Mouse (Mus musculus) heart, embryonic 11.5 days (tissue): ENCODE measurements around the gene Eef2kmt. TPM values are rescaled to one million over a fixed set of nuclear protein-coding genes. Genes with fewer than 3 reads are reported as not detected.

ENCODE experiments used
- ATAC-seq: fragments of 200-750 bp; cut with Nextera tagmentation; replicated peaks from 2 replicates; pipeline ENCODE4 v1.8.0; 2017; ENCODE audit warnings: moderate library complexity; ENCODE audit not compliant: insufficient number of reproducible peaks, low FRiP score, low TSS enrichment
- H3K27ac ChIP-seq: fragments of 300-500 bp; sonication (generic); 2 replicates; pipeline ENCODE4 v1.5.1; 2014; ENCODE audit warnings: mild to moderate bottlenecking, low read depth, low read length
- H3K27me3 ChIP-seq: fragments of 300-500 bp; sonication (generic); 2 replicates; pipeline ENCODE4 v1.6.1; 2014; ENCODE audit warnings: mild to moderate bottlenecking, low read length, mixed read lengths; ENCODE audit not compliant: control insufficient read depth, insufficient read depth
- H3K36me3 ChIP-seq: fragments of 300-500 bp; sonication (generic); 2 replicates; pipeline ENCODE4 v1.6.1; 2014; ENCODE audit warnings: mild to moderate bottlenecking, low read length, moderate library complexity, mixed read lengths; ENCODE audit not compliant: control insufficient read depth, insufficient read depth
- H3K4me1 ChIP-seq: fragments of 300-500 bp; sonication (generic); 2 replicates; pipeline ENCODE4 v1.6.1; 2014; ENCODE audit warnings: low read length; ENCODE audit not compliant: control insufficient read depth, insufficient read depth
- H3K4me2 ChIP-seq: fragments of 300-500 bp; sonication (generic); 2 replicates; pipeline ENCODE4 v1.6.1; 2014; ENCODE audit warnings: mild to moderate bottlenecking, moderate library complexity
- H3K4me3 ChIP-seq: fragments of 300-500 bp; sonication (generic); 2 replicates; pipeline ENCODE4 v1.5.1; 2014; ENCODE audit warnings: low read depth, low read length
- H3K9ac ChIP-seq: fragments of 300-500 bp; sonication (generic); 2 replicates; pipeline ENCODE4 v1.6.1; 2014; ENCODE audit warnings: mild to moderate bottlenecking, low read depth, low read length, moderate library complexity
- H3K9me3 ChIP-seq: fragments of 300-500 bp; sonication (generic); replicated peaks from 2 replicates; pipeline ENCODE4 v1.6.1; 2016; ENCODE audit warnings: low read length; ENCODE audit not compliant: control insufficient read depth
- WGBS: fragments of 180-500 bp; shearing (Covaris S2); extraction: QIAGEN DNeasy Blood & Tissue Kit; methylation state at CpG from one replicate; pipeline ENCODE4 v1.1.7; 2014; ENCODE audit not compliant: insufficient replicate concordance; 5-methylcytosine and 5-hydroxymethylcytosine counted together
- microRNA-seq: library from miRNA; unstranded; fragments of <30 nt; microRNA quantifications from one replicate; pipeline ENCODE4, GENCODE M21; 2016; ENCODE audit warnings: borderline number of aligned reads
- polyA plus RNA-seq: library from polyadenylated mRNA; unstranded; fragments of >200 nt; fragmentation: Nextera tagmentation; extraction: Ambion mirVana; gene quantifications from 2 replicates; pipeline ENCODE4 v1.2.1, GENCODE M21; 2014

Gene Eef2kmt
- polyA plus RNA-seq, 1 experiment from 2014 or later, result 24.9 TPM

GRCm38 (mm10) chr16:5202681-5203080 lies 53.1 kb downstream of the Eef2kmt start:
- H3K27me3 ChIP-seq, result no peaks in the 10 kb centered on the region
- no peaks in the 10 kb centered on the region for H3K9me3 ChIP-seq
- H3K9ac ChIP-seq, result no peak overlapping the region
- H3K27ac ChIP-seq, result no peak overlapping the region
- no peak for ATAC-seq
- H3K4me3 ChIP-seq, result peak overlapping the region; percentile 85
- H3K4me1 ChIP-seq, result peaks cover 7% of the 10 kb centered on the region; the same call in 1 of the 2 replicates
- 15% methylated on average over 4 of the region's 4 CpGs for WGBS
- H3K36me3 ChIP-seq, result 0 out of 2 replicates have a peak, but pooled peaks cover 2% of the 10 kb centered on the region
- H3K4me2 ChIP-seq, result peak overlapping the region; percentile 85

- no peaks in the 10 kb centered on the region for H3K4me1 ChIP-seq
- no peak overlapping the region for H3K4me2 ChIP-seq
- H3K27ac ChIP-seq, result no peak overlapping the region
- H3K9me3 ChIP-seq, result no peaks in the 10 kb centered on the region
- no peak for ATAC-seq
- H3K9ac ChIP-seq, result no peak overlapping the region
- 0 out of 2 replicates have a peak, but pooled peaks cover 2% of the 10 kb centered on the region for H3K36me3 ChIP-seq
- H3K4me3 ChIP-seq, result no peak overlapping the region
- WGBS, result 26% methylated on average over 6 of the region's 6 CpGs
- H3K27me3 ChIP-seq, result no peaks in the 10 kb centered on the region
Observed at GRCm38 (mm10) chr16:5195080-5195479, 60.7 kb downstream of the Eef2kmt start.

Small RNA genes within 50 kb of the gene (microRNA-seq; reads per million reads assigned to microRNA genes)
- not detected for gene Gm23689
- not detected for gene Gm26095
- gene Mir6364, result not detected

Other genes starting within 250 kb of the Eef2kmt start
- gene Smim22, start 248.7 kb downstream of the Eef2kmt start, polyA plus RNA-seq, result 1.6 and 3.2 TPM in 2 replicates
- gene Rogdi, start 242.4 kb downstream of the Eef2kmt start, polyA plus RNA-seq, result 50.1 and 54.4 TPM in 2 replicates
- 58.9 and 88.6 TPM in 2 replicates for gene Glyr1, start 206.1 kb downstream of the Eef2kmt start, polyA plus RNA-seq
- gene Ubn1, start 205.9 kb downstream of the Eef2kmt start, polyA plus RNA-seq, result 16.6 and 16.8 TPM in 2 replicates
- gene Ppl, start 123.6 kb downstream of the Eef2kmt start, polyA plus RNA-seq, result 1.3 and 1.6 TPM in 2 replicates
- 0.11 TPM in 1 of 2 replicates, not detected in the other for gene Sec14l5, start 108.9 kb downstream of the Eef2kmt start, polyA plus RNA-seq
- gene Nagpa, start 52.0 kb downstream of the Eef2kmt start, polyA plus RNA-seq, result 11.3 and 13.0 TPM in 2 replicates
- 0.83 and 1.4 TPM in 2 replicates for gene AU021092, start 33.7 kb downstream of the Eef2kmt start, polyA plus RNA-seq
- 21.4 and 24.3 TPM in 2 replicates for gene Alg1, start 22.4 kb downstream of the Eef2kmt start, polyA plus RNA-seq